Mouse (Mus musculus) megakaryocyte-erythroid progenitor cell, adult 5-6 weeks (primary cell): Measurements from ENCODE around the gene Dynlt3. TPM values are rescaled to one million over a fixed set of nuclear protein-coding genes. Genes with fewer than 3 reads are reported as not detected.

Experiments used
- ATAC-seq: replicated peaks from 2 replicates; pipeline ENCODE4 v1.8.0; 2016; ENCODE audit warnings: mild to moderate bottlenecking, inconsistent platforms; ENCODE audit not compliant: severe bottlenecking, poor library complexity, low FRiP score, low TSS enrichment
- total RNA-seq, 2 experiments: library from RNA; stranded (forward) in 1 of 2; stranded (reverse) in 1 of 2; fragments of 200-1000, 215-1000 nt in 1 of 2; fragments of >200 nt in 1 of 2; fragmentation: Nextera tagmentation in 1 of 2; gene quantifications; 2 replicates each; pipeline ENCODE4 v1.2.3; 2014 to 2017

The Dynlt3 gene
- 35.3 and 50.4 TPM in 2 replicates for total RNA-seq (2014; fragmentation: Nextera tagmentation)
- 81.6 and 118 TPM in 2 replicates for total RNA-seq (2017)

DNA sequence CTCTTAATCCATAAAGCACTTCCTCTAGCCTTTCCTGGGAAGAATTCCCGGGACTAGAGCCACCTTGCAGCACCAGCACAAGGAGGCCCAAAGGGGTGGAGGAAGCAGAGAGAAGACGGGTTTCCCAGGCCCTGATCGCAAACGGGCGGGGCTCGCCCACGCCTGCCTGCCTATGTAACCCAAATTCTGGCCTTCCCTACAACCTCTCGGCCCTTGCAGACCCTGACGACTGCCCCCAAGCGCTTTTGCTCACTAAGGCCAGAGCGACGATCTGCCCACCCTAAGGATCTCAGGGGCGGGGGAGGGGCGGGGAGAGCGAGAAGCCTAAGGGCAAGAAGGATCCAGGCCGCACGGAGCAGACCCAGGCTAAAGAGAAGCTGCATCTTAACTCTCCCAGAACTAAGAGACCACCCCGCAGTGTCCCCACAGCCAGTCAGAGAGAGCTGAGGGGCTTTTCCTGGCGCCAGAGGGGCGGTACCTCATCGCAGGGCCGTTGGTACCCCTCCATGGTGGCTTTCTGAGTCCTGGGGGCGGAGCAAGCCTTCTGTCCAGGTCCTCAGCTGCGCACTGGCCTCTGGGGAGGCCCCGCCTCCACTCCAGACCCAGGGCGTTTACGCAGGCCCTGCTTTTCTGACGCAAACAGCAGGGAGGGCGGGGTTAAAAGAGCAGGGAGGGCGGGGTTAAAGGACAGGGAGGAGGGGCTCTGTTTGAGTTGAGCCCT, at the start of gene Dynlt3:
TSS of gene Dynlt3 (minus strand) at position 613 of the 721 bp plus-strand sequence.
- ATAC-seq: peak; percentile 100

- no peak for ATAC-seq
These were observed 37.0 kb upstream of the Dynlt3 start for GRCm38 (mm10) chrX:9699815-9700214.

- ATAC-seq: no peak
These were observed 33.2 kb upstream of the Dynlt3 start for GRCm38 (mm10) chrX:9695997-9696396.

DNA sequence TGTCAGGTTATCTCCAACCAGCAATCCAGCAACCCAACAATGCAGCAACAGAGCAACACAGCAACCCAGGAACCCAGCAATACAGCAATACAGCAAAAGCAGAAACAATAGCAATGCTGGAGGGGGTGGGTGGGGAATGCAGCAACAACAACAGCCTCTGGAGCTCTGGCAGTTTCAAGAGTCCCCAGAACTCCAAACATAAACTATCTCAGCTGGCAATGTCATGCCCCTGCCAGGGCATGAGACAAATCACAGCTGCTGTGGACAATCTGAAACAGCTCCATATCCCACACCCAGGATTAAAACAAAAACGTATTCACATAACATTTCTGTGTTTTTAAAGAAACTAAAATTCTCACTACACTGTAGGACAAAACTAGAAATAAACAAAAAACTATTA, 9.2 kb upstream of the Dynlt3 start:
- no peak for ATAC-seq

DNA sequence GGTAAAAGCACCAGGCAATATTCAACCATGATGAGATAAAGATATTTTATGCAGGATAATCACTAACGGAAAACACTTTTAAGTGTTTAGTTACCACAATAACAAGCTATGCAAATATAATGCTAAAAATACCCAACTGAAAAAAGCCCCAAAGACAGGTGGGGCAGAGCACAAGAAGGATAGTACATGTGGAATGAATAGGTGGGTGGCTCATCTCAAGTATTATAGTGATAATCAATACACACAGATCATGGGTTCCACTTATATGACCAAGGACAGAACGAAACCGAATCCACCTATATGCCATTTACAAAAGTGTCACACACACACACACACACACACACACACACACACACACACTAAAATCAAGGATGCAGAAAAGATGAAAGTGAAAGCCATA, 8.6 kb upstream of the Dynlt3 start:
- ATAC-seq: no peak

DNA sequence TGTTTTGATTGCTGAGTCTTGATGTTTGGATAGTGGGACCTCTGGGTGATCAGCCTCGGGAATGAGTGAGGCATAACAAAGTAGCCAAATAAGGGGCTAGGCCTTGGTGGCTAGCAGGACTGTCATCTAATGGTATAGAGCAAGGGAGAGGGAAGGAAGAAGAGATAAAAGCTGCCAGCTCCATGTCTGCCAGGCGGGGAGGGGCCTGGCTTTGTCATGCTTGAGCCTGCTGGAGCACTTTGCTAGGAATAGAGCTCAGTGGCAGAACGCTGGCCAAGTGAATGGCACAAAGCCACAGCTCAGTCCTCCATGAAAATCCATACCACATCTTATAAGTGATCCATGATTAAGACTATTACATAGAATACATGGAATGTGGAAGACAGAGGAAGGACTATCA, 10.0 kb downstream of the Dynlt3 start:
- no peak for ATAC-seq

- ATAC-seq: peak; percentile 71
These were observed 22.2 kb downstream of the Dynlt3 start for GRCm38 (mm10) chrX:9640594-9640993.

GRCm38 (mm10) chrX:9640126-9640525, 22.7 kb downstream of the Dynlt3 start:
- ATAC-seq: peak; percentile 91

Other genes starting within 250 kb of the Dynlt3 start
- 5.0 TPM in 1 of 2 replicates, not detected in the other for gene Cybb, start 175.2 kb downstream of the Dynlt3 start, total RNA-seq (2014; fragmentation: Nextera tagmentation)
- 3.7 and 6.4 TPM in 2 replicates for gene Cybb, start 175.2 kb downstream of the Dynlt3 start, total RNA-seq (2017)
- not detected in 2 replicates for gene H2al1o, start 90.6 kb downstream of the Dynlt3 start, total RNA-seq (2014; fragmentation: Nextera tagmentation)
- not detected in 2 replicates for gene H2al1o, start 90.6 kb downstream of the Dynlt3 start, total RNA-seq (2017)
- not detected in 2 replicates for gene Hypm, start 183.9 kb upstream of the Dynlt3 start, total RNA-seq (2014; fragmentation: Nextera tagmentation)
- not detected in 2 replicates for gene Hypm, start 183.9 kb upstream of the Dynlt3 start, total RNA-seq (2017)
- gene H2al3, start 186.7 kb upstream of the Dynlt3 start, total RNA-seq (2014; fragmentation: Nextera tagmentation): 1.1 TPM in 1 of 2 replicates, not detected in the other
- not detected in 2 replicates for gene H2al3, start 186.7 kb upstream of the Dynlt3 start, total RNA-seq (2017)
- not detected in 2 replicates for gene Sytl5, start 222.6 kb upstream of the Dynlt3 start, total RNA-seq (2014; fragmentation: Nextera tagmentation)
- not detected in 2 replicates for gene Sytl5, start 222.6 kb upstream of the Dynlt3 start, total RNA-seq (2017)